ENCODE assay signal across 10 mouse cellular contexts in genomic region chr15:95920047-95920446, GRCm38 (mm10).
A peak's percentile ranks its signal among the peaks of the same experiment; 100 is the strongest.
DNase-seq lines count a peak whose midpoint lies in the region; ATAC-seq and TF ChIP-seq lines count a peak whose summit lies in the region.
"Had no signal": no experiment of that assay in that cellular context is flagged by ENCODE, and none has a peak within 500 bp of the region (broad histone marks: within the 10 kb centered on the region; RNA-seq: fewer than 3 reads in every experiment).

No protein-coding gene starts in this region.

- no peak for TF ChIP-seq CTCF in forebrain, postnatal 0 days (IDR thresholded peaks at IDR 0.05; ENCODE audit: low read depth)

- H3K9me3 ChIP-seq in forebrain, postnatal 0 days (ENCODE audit: low read length) = no peaks in the 10 kb centered on the region
- H3K9me3 ChIP-seq in neural tube, embryonic 15.5 days (replicated peaks) = no peaks in the 10 kb centered on the region
- H3K9me3 ChIP-seq: lung, embryonic 15.5 days had no signal

- no peak overlapping the region; the same call in 1 of the 2 replicates for H3K9ac ChIP-seq in forebrain, postnatal 0 days
- peak overlapping the region; percentile 14; the same call in 1 of the 2 replicates for H3K9ac ChIP-seq in neural tube, embryonic 15.5 days (replicated peaks)
- H3K9ac ChIP-seq: lung, embryonic 15.5 days had no signal

- peak overlapping the region; percentile 25 for H3K4me2 ChIP-seq in forebrain, postnatal 0 days (ENCODE audit: low read depth)
- peak overlapping the region; percentile 25 for H3K4me2 ChIP-seq in neural tube, embryonic 15.5 days
- H3K4me2 ChIP-seq: lung, embryonic 15.5 days had no signal

- 29% methylated on average over 9 of the region's 9 CpGs for WGBS in forebrain, postnatal 0 days
- 47% methylated on average over 9 of the region's 9 CpGs for WGBS in neural tube, embryonic 15.5 days

- H3K36me3 ChIP-seq in forebrain, postnatal 0 days (ENCODE audit: insufficient read depth) = peaks cover 11% of the 10 kb centered on the region
- H3K36me3 ChIP-seq in neural tube, embryonic 15.5 days = peaks cover 18% of the 10 kb centered on the region; the same call in 1 of the 2 replicates

- peak; percentile 83 for DNase-seq in heart, adult 11 months
- no peak for DNase-seq in heart, postnatal 36 days
- peak; percentile 27 for DNase-seq in Muller cell, postnatal 12 days (ENCODE audit: inconsistent ontology term)
- DNase-seq in forebrain, postnatal 0 days = peak; percentile 78
- no peak for DNase-seq in thymus, postnatal 10 days (ENCODE audit: low spot score in 2 of 2)
- DNase-seq in cerebellum, postnatal 36 days = no peak
- DNase-seq: thymus, adult 18-20 months had no signal

- 0 out of 2 replicates have a peak overlapping the region, but pooled peaks have one; percentile 9 for H3K4me3 ChIP-seq in forebrain, postnatal 0 days (ENCODE audit: low read depth, low read length)
- no peak overlapping the region for H3K4me3 ChIP-seq in neural tube, embryonic 15.5 days (replicated peaks)
- H3K4me3 ChIP-seq: lung, embryonic 15.5 days had no signal

- no peaks in the 10 kb centered on the region for H3K4me1 ChIP-seq in forebrain, postnatal 0 days (ENCODE audit: insufficient read depth)
- H3K4me1 ChIP-seq in neural tube, embryonic 15.5 days = peaks cover 6% of the 10 kb centered on the region
- H3K4me1 ChIP-seq: lung, embryonic 15.5 days had no signal

- H3K27ac ChIP-seq in forebrain, postnatal 0 days (ENCODE audit: low read depth, low read length) = peak overlapping the region; percentile 72
- H3K27ac ChIP-seq in neural tube, embryonic 15.5 days (replicated peaks) = peak overlapping the region; percentile 61
- H3K27ac ChIP-seq: lung, embryonic 15.5 days had no signal

- ATAC-seq in forebrain, postnatal 0 days = peak; percentile 87
- ATAC-seq in neural tube, embryonic 15.5 days (ENCODE audit: low FRiP score) = 0 out of 2 replicates have a peak, but pooled peaks have one; percentile 31
- ATAC-seq in erythroid progenitor cell, adult 5-6 weeks (replicated peaks; ENCODE audit: low FRiP score, poor library complexity, severe bottlenecking) = no peak

- intact Hi-C loops in heart, postnatal 36 days (cut with DNase I) = no loop called here

- H3K27me3 ChIP-seq in forebrain, postnatal 0 days (ENCODE audit: insufficient read depth, low read length) = no peaks in the 10 kb centered on the region
- H3K27me3 ChIP-seq in neural tube, embryonic 15.5 days (replicated peaks) = no peaks in the 10 kb centered on the region
- H3K27me3 ChIP-seq: lung, embryonic 15.5 days had no signal

Comparison
In these comparisons a context has a peak if more than half of its experiments do, and no peak if none do; other contexts are left out.
1. DNase-seq: peak in heart, adult 11 months (single experiment), Muller cell, postnatal 12 days (single experiment) and forebrain, postnatal 0 days (single experiment); none in heart, postnatal 36 days (0 of 2), thymus, postnatal 10 days (0 of 2) and cerebellum, postnatal 36 days (0 of 2).